9 mouse cellular contexts compared by ENCODE assay signal in genomic region chr4:94601395-94601794, GRCm38 (mm10). TPM values are rescaled to one million over a fixed set of nuclear protein-coding genes. Genes with fewer than 3 reads are reported as not detected.
DNase-seq lines count a peak whose midpoint lies in the region; ATAC-seq and TF ChIP-seq lines count a peak whose summit lies in the region.
"Had no signal": no experiment of that assay in that cellular context is flagged by ENCODE, and none has a peak within 500 bp of the region (broad histone marks: within the 10 kb centered on the region; RNA-seq: fewer than 3 reads in every experiment).

No protein-coding gene starts in this region.

- 87% methylated on average over 4 of the region's 4 CpGs for WGBS in forebrain, postnatal 0 days
- WGBS in midbrain, embryonic 12.5 days: 85% methylated on average over 4 of the region's 4 CpGs

- peak overlapping the region; percentile 81; the same call in 1 of the 2 replicates for H3K4me2 ChIP-seq in forebrain, postnatal 0 days (ENCODE audit: low read depth)
- H3K4me2 ChIP-seq in midbrain, embryonic 12.5 days (replicated peaks): peak overlapping the region; percentile 59

- no peaks in the 10 kb centered on the region for H3K27me3 ChIP-seq in Patski
- no peaks in the 10 kb centered on the region for H3K27me3 ChIP-seq in forebrain, postnatal 0 days (ENCODE audit: insufficient read depth, low read length)
- no peaks in the 10 kb centered on the region for H3K27me3 ChIP-seq in midbrain, embryonic 12.5 days

- H3K27ac ChIP-seq in layer of hippocampus, adult 2 months: no peak overlapping the region
- no peak overlapping the region for H3K27ac ChIP-seq in forebrain, postnatal 0 days (ENCODE audit: low read depth, low read length)
- no peak overlapping the region for H3K27ac ChIP-seq in midbrain, embryonic 12.5 days (replicated peaks)

- POLR2A ChIA-PET in Patski (lab: Charles Lee): interaction anchor here (1.5 kb wide), 1 partner anchor 13 kb away, joined by 3 read pairs; the partner anchor contains the start of gene Ift74

- CTCF ChIA-PET in Patski (lab: Charles Lee): interaction anchor here (1.2 to 1.5 kb wide), 2 partner anchors 9 to 38 kb away, joined by 3 read pairs; no protein-coding TSS in a partner anchor

- no peaks in the 10 kb centered on the region for H3K36me3 ChIP-seq in forebrain, postnatal 0 days (ENCODE audit: insufficient read depth)
- no peaks in the 10 kb centered on the region for H3K36me3 ChIP-seq in midbrain, embryonic 12.5 days

- TF ChIP-seq CTCF in layer of hippocampus, adult 2 months (conservative IDR thresholded peaks at IDR 0.05): peak; percentile 62
- peak; percentile 59 for TF ChIP-seq CTCF in Patski (IDR thresholded peaks at IDR 0.05)
- peak; percentile 36 for TF ChIP-seq CTCF in forebrain, postnatal 0 days (IDR thresholded peaks at IDR 0.05; ENCODE audit: low read depth)

- H3K4me1 ChIP-seq in forebrain, postnatal 0 days (ENCODE audit: insufficient read depth): peaks cover 8% of the 10 kb centered on the region
- H3K4me1 ChIP-seq in midbrain, embryonic 12.5 days: peaks cover 23% of the 10 kb centered on the region

- no peak overlapping the region for H3K4me3 ChIP-seq in layer of hippocampus, adult 2 months
- no peak overlapping the region for H3K4me3 ChIP-seq in forebrain, postnatal 0 days (ENCODE audit: low read depth, low read length)
- 0 out of 2 replicates have a peak overlapping the region, but pooled peaks have one; percentile 95 for H3K4me3 ChIP-seq in midbrain, embryonic 12.5 days

- in situ Hi-C loops in Patski (cut with MboI; ENCODE audit: low pct_unique_long_range_greater_than_20kb): no loop called here

- no peak overlapping the region for H3K9ac ChIP-seq in forebrain, postnatal 0 days
- no peak overlapping the region for H3K9ac ChIP-seq in midbrain, embryonic 12.5 days (replicated peaks)

- DNase-seq in layer of hippocampus, adult 2 months (ENCODE audit: low spot score in 2 of 2): no peak
- DNase-seq in layer of hippocampus, adult 11-12 months (ENCODE audit: low spot score): no peak
- DNase-seq in Patski (ENCODE audit: low read depth, low spot score): no peak
- DNase-seq in forebrain, postnatal 0 days: no peak
- DNase-seq in frontal cortex, postnatal 10 days (ENCODE audit: low spot score in 2 of 2): no peak
- no peak for DNase-seq in layer of hippocampus, postnatal 25 days (ENCODE audit: extremely low spot score in 1 of 2, low spot score in 1 of 2)
- no peak for DNase-seq in layer of hippocampus, postnatal 14 days (ENCODE audit: low spot score in 2 of 2)

- no peaks in the 10 kb centered on the region for H3K9me3 ChIP-seq in forebrain, postnatal 0 days (ENCODE audit: low read length)
- no peaks in the 10 kb centered on the region for H3K9me3 ChIP-seq in midbrain, embryonic 12.5 days

- no peak for ATAC-seq in Patski
- ATAC-seq in forebrain, postnatal 0 days: no peak
- no peak for ATAC-seq in midbrain, embryonic 12.5 days (ENCODE audit: low FRiP score, low read depth)

RNA-seq across cellular contexts. Expression of gene Plaa, which starts 1.6 kb away (rescaled TPM):
- total RNA-seq in layer of hippocampus, adult 2 months (2021): 10 to 100 TPM; 43.4 to 47.6 TPM
- polyA plus RNA-seq in Patski (2021): 51.6 TPM
- total RNA-seq in forebrain, postnatal 0 days (2014; rRNA removed): 81.4 and 111 TPM in 2 replicates
- 63.3 and 74.3 TPM in 2 replicates for polyA plus RNA-seq in forebrain, postnatal 0 days (2015; fragmentation: Nextera tagmentation; extraction: Ambion mirVana)
- polyA plus RNA-seq in midbrain, embryonic 12.5 days (2016; fragmentation: Nextera tagmentation; extraction: Ambion mirVana): 95.1 and 101 TPM in 2 replicates
- total RNA-seq in layer of hippocampus, postnatal 25 days (2021): 10 to 100 TPM; 44.6 to 47.8 TPM
- total RNA-seq in layer of hippocampus, postnatal 14 days (2021): 10 to 100 TPM; 56.5 to 60.9 TPM

RNA-seq across cellular contexts. Expression of gene Ift74, which starts 12.9 kb away (rescaled TPM):
- 10 to 100 TPM; 26.0 to 28.4 TPM for total RNA-seq in layer of hippocampus, adult 2 months (2021)
- polyA plus RNA-seq in Patski (2021): 46.5 TPM
- 15.1 and 31.2 TPM in 2 replicates for total RNA-seq in forebrain, postnatal 0 days (2014; rRNA removed)
- 28.1 and 33.4 TPM in 2 replicates for polyA plus RNA-seq in forebrain, postnatal 0 days (2015; fragmentation: Nextera tagmentation; extraction: Ambion mirVana)
- 57.4 and 66.5 TPM in 2 replicates for polyA plus RNA-seq in midbrain, embryonic 12.5 days (2016; fragmentation: Nextera tagmentation; extraction: Ambion mirVana)
- total RNA-seq in layer of hippocampus, postnatal 25 days (2021): 10 to 100 TPM; 26.7 to 27.4 TPM
- total RNA-seq in layer of hippocampus, postnatal 14 days (2021): 10 to 100 TPM; 23.8 to 29.4 TPM

RNA-seq across cellular contexts. Expression of gene Caap1, which starts 44.8 kb away (rescaled TPM):
- 10 to 100 TPM; 11.1 to 11.9 TPM for total RNA-seq in layer of hippocampus, adult 2 months (2021)
- 9.7 TPM for polyA plus RNA-seq in Patski (2021)
- total RNA-seq in forebrain, postnatal 0 days (2014; rRNA removed): 12.3 and 13.1 TPM in 2 replicates
- polyA plus RNA-seq in forebrain, postnatal 0 days (2015; fragmentation: Nextera tagmentation; extraction: Ambion mirVana): 10.7 and 11.4 TPM in 2 replicates
- 37.7 and 39.2 TPM in 2 replicates for polyA plus RNA-seq in midbrain, embryonic 12.5 days (2016; fragmentation: Nextera tagmentation; extraction: Ambion mirVana)
- 10 to 100 TPM; 10.8 to 11.5 TPM for total RNA-seq in layer of hippocampus, postnatal 25 days (2021)
- total RNA-seq in layer of hippocampus, postnatal 14 days (2021): 10 to 100 TPM in 1 of 2 experiments, 1 to 10 TPM in 1; 9.4 to 10.8 TPM

RNA-seq across cellular contexts. Expression of gene Gm10306, which starts 45.0 kb away (rescaled TPM):
- total RNA-seq in layer of hippocampus, adult 2 months (2021): not detected
- 0.14 TPM for polyA plus RNA-seq in Patski (2021)
- total RNA-seq in forebrain, postnatal 0 days (2014; rRNA removed): not detected in 2 replicates
- 0.34 TPM in 1 of 2 replicates, not detected in the other for polyA plus RNA-seq in forebrain, postnatal 0 days (2015; fragmentation: Nextera tagmentation; extraction: Ambion mirVana)
- polyA plus RNA-seq in midbrain, embryonic 12.5 days (2016; fragmentation: Nextera tagmentation; extraction: Ambion mirVana): 0.88 TPM in 1 of 2 replicates, not detected in the other
- total RNA-seq in layer of hippocampus, postnatal 25 days (2021): not detected
- total RNA-seq in layer of hippocampus, postnatal 14 days (2021): not detected
- polyA plus RNA-seq: embryonic facial prominence, embryonic 11.5 days had no signal

RNA-seq across cellular contexts. Expression of gene Lrrc19, which starts 48.5 kb away (rescaled TPM):
- total RNA-seq in layer of hippocampus, adult 2 months (2021): not detected
- 0.12 TPM for polyA plus RNA-seq in Patski (2021)
- not detected in 2 replicates for total RNA-seq in forebrain, postnatal 0 days (2014; rRNA removed)
- 0.19 TPM in 1 of 2 replicates, not detected in the other for polyA plus RNA-seq in forebrain, postnatal 0 days (2015; fragmentation: Nextera tagmentation; extraction: Ambion mirVana)
- 0.89 and 1.1 TPM in 2 replicates for polyA plus RNA-seq in midbrain, embryonic 12.5 days (2016; fragmentation: Nextera tagmentation; extraction: Ambion mirVana)
- total RNA-seq in layer of hippocampus, postnatal 25 days (2021): not detected
- total RNA-seq in layer of hippocampus, postnatal 14 days (2021): not detected
